Mouse (Mus musculus) limb, embryonic 11.5 days (tissue): ENCODE results near the gene Mki67. TPM values are rescaled to one million over a fixed set of nuclear protein-coding genes. Genes with fewer than 3 reads are reported as not detected.
A peak's percentile ranks its signal among the peaks of the same experiment; 100 is the strongest.

ENCODE experiments used
- ATAC-seq: fragments of 200-750 bp; cut with Nextera tagmentation; 2 replicates; pipeline ENCODE4 v1.8.0; 2017; ENCODE audit warnings: low read depth; ENCODE audit not compliant: insufficient number of reproducible peaks, low FRiP score, low TSS enrichment
- DNase-seq: peaks from one replicate; pipeline ENCODE4 v3.0.0-alpha.2; 2015; ENCODE audit warnings: low spot score
- H3K27ac ChIP-seq: fragments of 300-500 bp; sonication (generic); replicated peaks from 2 replicates; pipeline ENCODE4 v1.5.1; 2014; ENCODE audit warnings: low read depth, mild to moderate bottlenecking, low read length
- H3K27me3 ChIP-seq: fragments of 300-500 bp; sonication (generic); 2 replicates; pipeline ENCODE4 v1.6.1; 2014; ENCODE audit warnings: mild to moderate bottlenecking, low read length, mixed read lengths; ENCODE audit not compliant: control insufficient read depth, insufficient read depth
- H3K36me3 ChIP-seq: fragments of 300-500 bp; sonication (generic); 2 replicates; pipeline ENCODE4 v1.6.1; 2014; ENCODE audit warnings: mild to moderate bottlenecking, low read length, moderate library complexity, mixed read lengths; ENCODE audit not compliant: control insufficient read depth, insufficient read depth
- H3K4me1 ChIP-seq: fragments of 300-500 bp; sonication (generic); 2 replicates; pipeline ENCODE4 v1.6.1; 2014; ENCODE audit warnings: low read length, mixed read lengths; ENCODE audit not compliant: control insufficient read depth, insufficient read depth
- H3K4me2 ChIP-seq: fragments of 300-500 bp; sonication (generic); 2 replicates; pipeline ENCODE4 v1.6.1; 2014; ENCODE audit warnings: low read depth, mild to moderate bottlenecking, moderate library complexity; ENCODE audit not compliant: severe bottlenecking
- H3K4me3 ChIP-seq: fragments of 300-500 bp; sonication (generic); 2 replicates; pipeline ENCODE4 v1.5.1; 2014; ENCODE audit warnings: low read depth, low read length
- H3K9ac ChIP-seq: fragments of 300-500 bp; sonication (generic); 2 replicates; pipeline ENCODE4 v1.6.1; 2014; ENCODE audit warnings: mild to moderate bottlenecking, low read length
- H3K9me3 ChIP-seq: fragments of 300-500 bp; sonication (generic); 2 replicates; pipeline ENCODE4 v1.6.1; 2016; ENCODE audit warnings: low read length; ENCODE audit not compliant: control insufficient read depth
- WGBS: fragments of 180-500 bp; shearing (Covaris S2); extraction: QIAGEN DNeasy Blood & Tissue Kit; methylation state at CpG from one replicate; pipeline ENCODE4 v1.1.7; 2014; 5-methylcytosine and 5-hydroxymethylcytosine counted together
- polyA plus RNA-seq: library from polyadenylated mRNA; unstranded; fragments of >200 nt; fragmentation: Nextera tagmentation; extraction: Ambion mirVana; gene quantifications from 2 replicates; pipeline ENCODE4 v1.2.1, GENCODE M21; 2014

The Mki67 gene
- 57.4 and 63.6 TPM in 2 replicates for polyA plus RNA-seq

- Histone ChIP-seq H3K4me1 (0 out of 2 replicates have a peak, but pooled peaks cover 5% of the 10 kb centered on the region), H3K27me3 (no peaks in the 10 kb centered on the region), H3K27ac (peak within 1 kb of the TSS; percentile 73), H3K36me3 (peaks cover 6% of the 10 kb centered on the region; the same call in 1 of the 2 replicates), H3K9ac (peak within 1 kb of the TSS; percentile 96), H3K4me2 (peak within 1 kb of the TSS; percentile 47), H3K4me3 (peak within 1 kb of the TSS; percentile 98), H3K9me3 (no peaks in the 10 kb centered on the region)
- under 1% methylated on average over 71 of the region's 82 CpGs for WGBS
- ATAC-seq: peak; percentile 62
- DNase-seq: peak; percentile 66
Measured at GRCm38 (mm10) chr7:135715642-135716444, at the start of gene Mki67. Gene Mki67 (minus strand): TSS chr7:135716361.

GRCm38 (mm10) chr7:135763311-135763710, 47.1 kb upstream of the Mki67 start:
- ATAC-seq (no peak), DNase-seq (no peak)
- H3K4me2 ChIP-seq: no peak overlapping the region
- 70% methylated on average over 2 of the region's 2 CpGs for WGBS
- H3K27ac ChIP-seq: no peak overlapping the region
- H3K9ac ChIP-seq: no peak overlapping the region
- H3K4me1 ChIP-seq: no peaks in the 10 kb centered on the region
- no peak overlapping the region for H3K4me3 ChIP-seq
- no peaks in the 10 kb centered on the region for H3K36me3 ChIP-seq
- H3K9me3 ChIP-seq: no peaks in the 10 kb centered on the region
- no peaks in the 10 kb centered on the region for H3K27me3 ChIP-seq

- no peaks in the 10 kb centered on the region for H3K4me1 ChIP-seq
- WGBS: 87% methylated on average over 12 of the region's 12 CpGs
- ATAC-seq: no peak
Measured at GRCm38 (mm10) chr7:135758754-135759510, 42.8 kb upstream of the Mki67 start.

GRCm38 (mm10) chr7:135758171-135758570, 42.0 kb upstream of the Mki67 start:
- Histone ChIP-seq H3K4me2 (no peak overlapping the region), H3K9me3 (no peaks in the 10 kb centered on the region), H3K36me3 (no peaks in the 10 kb centered on the region), H3K27me3 (no peaks in the 10 kb centered on the region), H3K9ac (no peak overlapping the region), H3K4me3 (no peak overlapping the region), H3K27ac (no peak overlapping the region), H3K4me1 (no peaks in the 10 kb centered on the region)
- no peak for ATAC-seq
- DNase-seq: no peak
- 68% methylated on average over 4 of the region's 4 CpGs for WGBS

More at GRCm38 (mm10) chr7:135758754-135759510, 42.8 kb upstream of the Mki67 start:
- Histone ChIP-seq H3K9ac (no peak overlapping the region), H3K27ac (no peak overlapping the region), H3K27me3 (no peaks in the 10 kb centered on the region), H3K4me2 (no peak overlapping the region), H3K4me3 (no peak overlapping the region), H3K9me3 (no peaks in the 10 kb centered on the region), H3K36me3 (no peaks in the 10 kb centered on the region)
- DNase-seq: no peak

- Histone ChIP-seq H3K4me2 (no peak overlapping the region), H3K27me3 (no peaks in the 10 kb centered on the region), H3K4me1 (no peaks in the 10 kb centered on the region), H3K27ac (no peak overlapping the region), H3K4me3 (no peak overlapping the region), H3K9me3 (no peaks in the 10 kb centered on the region), H3K36me3 (no peaks in the 10 kb centered on the region), H3K9ac (no peak overlapping the region)
- no peak for ATAC-seq
- WGBS: 92% methylated on average over 6 of the region's 6 CpGs
- DNase-seq: no peak
Measured at GRCm38 (mm10) chr7:135756984-135757586, 40.9 kb upstream of the Mki67 start.

GRCm38 (mm10) chr7:135748986-135749385, 32.8 kb upstream of the Mki67 start:
- Histone ChIP-seq H3K4me1 (no peaks in the 10 kb centered on the region), H3K36me3 (no peaks in the 10 kb centered on the region), H3K4me2 (no peak overlapping the region), H3K9ac (no peak overlapping the region), H3K27ac (no peak overlapping the region), H3K9me3 (no peaks in the 10 kb centered on the region), H3K4me3 (no peak overlapping the region), H3K27me3 (no peaks in the 10 kb centered on the region)
- 65% methylated on average over 6 of the region's 6 CpGs for WGBS
- no peak for ATAC-seq
- DNase-seq: no peak

GRCm38 (mm10) chr7:135747072-135747471, 30.9 kb upstream of the Mki67 start:
- Histone ChIP-seq H3K4me2 (no peak overlapping the region), H3K9me3 (no peaks in the 10 kb centered on the region), H3K4me3 (no peak overlapping the region), H3K36me3 (no peaks in the 10 kb centered on the region; the same call in 1 of the 2 replicates), H3K27me3 (no peaks in the 10 kb centered on the region), H3K27ac (no peak overlapping the region), H3K9ac (no peak overlapping the region), H3K4me1 (no peaks in the 10 kb centered on the region)
- ATAC-seq (no peak), DNase-seq (no peak)
- 73% methylated on average over 2 of the region's 2 CpGs for WGBS

GRCm38 (mm10) chr7:135746528-135746927, 30.4 kb upstream of the Mki67 start:
- Histone ChIP-seq H3K9ac (no peak overlapping the region), H3K36me3 (no peaks in the 10 kb centered on the region; the same call in 1 of the 2 replicates), H3K4me3 (no peak overlapping the region), H3K27me3 (no peaks in the 10 kb centered on the region), H3K27ac (no peak overlapping the region), H3K4me2 (no peak overlapping the region), H3K9me3 (no peaks in the 10 kb centered on the region), H3K4me1 (no peaks in the 10 kb centered on the region)
- DNase-seq (no peak), ATAC-seq (no peak)
- WGBS: 76% methylated on average over 6 of the region's 6 CpGs
